ENCODE assay signal across 17 mouse cellular contexts in genomic region chr5:120558041-120558440, GRCm38 (mm10). TPM values are rescaled to one million over a fixed set of nuclear protein-coding genes. Genes with fewer than 3 reads are reported as not detected.
DNase-seq lines count a peak whose midpoint lies in the region; ATAC-seq lines count a peak whose summit lies in the region.
"Had no signal": no experiment of that assay in that cellular context is flagged by ENCODE, and none has a peak within 500 bp of the region (broad histone marks: within the 10 kb centered on the region; RNA-seq: fewer than 3 reads in every experiment).

No protein-coding gene starts in this region.

- H3K9me3 ChIP-seq in hindbrain, embryonic 16.5 days (ENCODE audit: control insufficient read depth, low read length): no peaks in the 10 kb centered on the region
- no peaks in the 10 kb centered on the region for H3K9me3 ChIP-seq in hindbrain, embryonic 14.5 days (ENCODE audit: control insufficient read depth, low read length)
- no peaks in the 10 kb centered on the region for H3K9me3 ChIP-seq in neural tube, embryonic 13.5 days
- no peaks in the 10 kb centered on the region for H3K9me3 ChIP-seq in neural tube, embryonic 15.5 days (replicated peaks)
- H3K9me3 ChIP-seq: heart, embryonic 15.5 days; hindbrain, embryonic 13.5 days; limb, embryonic 12.5 days had no signal

- no peak for ATAC-seq in hindbrain, embryonic 16.5 days
- ATAC-seq in hindbrain, embryonic 14.5 days (ENCODE audit: low FRiP score): no peak
- no peak for ATAC-seq in neural tube, embryonic 13.5 days (ENCODE audit: low read depth)
- ATAC-seq in neural tube, embryonic 15.5 days (ENCODE audit: low FRiP score): no peak
- ATAC-seq: activated CD4-positive, CD25-positive, alpha-beta regulatory T cell, adult 4 months; lung, postnatal 0 days had no signal

- H3K4me2 ChIP-seq in hindbrain, embryonic 16.5 days (ENCODE audit: low read length): no peak overlapping the region
- no peak overlapping the region for H3K4me2 ChIP-seq in hindbrain, embryonic 14.5 days (replicated peaks)
- no peak overlapping the region for H3K4me2 ChIP-seq in neural tube, embryonic 13.5 days
- no peak overlapping the region for H3K4me2 ChIP-seq in neural tube, embryonic 15.5 days
- H3K4me2 ChIP-seq: heart, embryonic 15.5 days; hindbrain, embryonic 13.5 days; limb, embryonic 12.5 days; midbrain, embryonic 11.5 days had no signal

- H3K27me3 ChIP-seq in hindbrain, embryonic 16.5 days (replicated peaks; ENCODE audit: control insufficient read depth, insufficient read depth, low read length): no peaks in the 10 kb centered on the region
- H3K27me3 ChIP-seq in hindbrain, embryonic 14.5 days (ENCODE audit: control insufficient read depth, insufficient read depth, low read length): no peaks in the 10 kb centered on the region
- H3K27me3 ChIP-seq in neural tube, embryonic 13.5 days: no peaks in the 10 kb centered on the region
- H3K27me3 ChIP-seq in neural tube, embryonic 15.5 days (replicated peaks): no peaks in the 10 kb centered on the region
- H3K27me3 ChIP-seq: CH12.LX; heart, embryonic 15.5 days; hindbrain, embryonic 13.5 days; limb, embryonic 12.5 days had no signal

- 79% methylated on average over 8 of the region's 8 CpGs for WGBS in hindbrain, embryonic 16.5 days
- 76% methylated on average over 8 of the region's 8 CpGs for WGBS in hindbrain, embryonic 14.5 days
- 77% methylated on average over 8 of the region's 8 CpGs for WGBS in neural tube, embryonic 13.5 days
- WGBS in neural tube, embryonic 15.5 days: 73% methylated on average over 8 of the region's 8 CpGs

- H3K27ac ChIP-seq in hindbrain, embryonic 16.5 days (ENCODE audit: low read depth, low read length): no peak overlapping the region
- no peak overlapping the region for H3K27ac ChIP-seq in hindbrain, embryonic 14.5 days
- H3K27ac ChIP-seq in neural tube, embryonic 13.5 days (replicated peaks): peak overlapping the region; percentile 14; the same call in 1 of the 2 replicates
- H3K27ac ChIP-seq in neural tube, embryonic 15.5 days (replicated peaks): no peak overlapping the region
- H3K27ac ChIP-seq: heart, embryonic 15.5 days; hindbrain, embryonic 13.5 days had no signal

- no peak overlapping the region for H3K4me3 ChIP-seq in hindbrain, embryonic 16.5 days (ENCODE audit: low read length)
- H3K4me3 ChIP-seq in hindbrain, embryonic 14.5 days (replicated peaks; ENCODE audit: low read length): no peak overlapping the region
- no peak overlapping the region for H3K4me3 ChIP-seq in neural tube, embryonic 13.5 days
- no peak overlapping the region for H3K4me3 ChIP-seq in neural tube, embryonic 15.5 days (replicated peaks)
- H3K4me3 ChIP-seq: heart, embryonic 15.5 days; hindbrain, embryonic 13.5 days; limb, embryonic 12.5 days had no signal

- H3K9ac ChIP-seq in hindbrain, embryonic 16.5 days (ENCODE audit: low read depth, low read length): 0 out of 2 replicates have a peak overlapping the region, but pooled peaks have one; percentile 10
- no peak overlapping the region for H3K9ac ChIP-seq in hindbrain, embryonic 14.5 days
- H3K9ac ChIP-seq in neural tube, embryonic 13.5 days: peak overlapping the region; percentile 17; the same call in 1 of the 2 replicates
- no peak overlapping the region for H3K9ac ChIP-seq in neural tube, embryonic 15.5 days (replicated peaks)
- H3K9ac ChIP-seq: heart, embryonic 15.5 days; limb, embryonic 12.5 days had no signal

- peak; percentile 55 for DNase-seq in cerebellum, adult 11-12 months
- no peak for DNase-seq in cerebellum, adult 11 months
- DNase-seq in hindbrain, embryonic 14.5 days (ENCODE audit: low spot score): no peak
- no peak for DNase-seq in ovary, adult 18-20 months (ENCODE audit: low spot score)
- no peak for DNase-seq in gastrocnemius, postnatal 14 days
- DNase-seq: kidney, adult 8-10 months; thymus, postnatal 4 days had no signal

- intact Hi-C loops in gastrocnemius, postnatal 14 days (cut with DNase I; ENCODE audit: low total_unique reads): loop anchor here (2.0 to 5.0 kb wide), 3 partner anchors 19 to 44 kb away; no protein-coding TSS in a partner anchor

- H3K36me3 ChIP-seq in hindbrain, embryonic 16.5 days (ENCODE audit: control insufficient read depth, insufficient read depth, low read length): peaks cover 11% of the 10 kb centered on the region
- peaks cover 38% of the 10 kb centered on the region for H3K36me3 ChIP-seq in hindbrain, embryonic 14.5 days (replicated peaks; ENCODE audit: control insufficient read depth, insufficient read depth)
- H3K36me3 ChIP-seq in neural tube, embryonic 13.5 days: peaks cover 44% of the 10 kb centered on the region
- peaks cover 26% of the 10 kb centered on the region for H3K36me3 ChIP-seq in neural tube, embryonic 15.5 days

- H3K4me1 ChIP-seq in hindbrain, embryonic 16.5 days (ENCODE audit: control insufficient read depth, insufficient read depth, low read depth, low read length): peaks cover 17% of the 10 kb centered on the region
- peaks cover 21% of the 10 kb centered on the region for H3K4me1 ChIP-seq in hindbrain, embryonic 14.5 days (replicated peaks; ENCODE audit: control insufficient read depth, insufficient read depth, low read length)
- H3K4me1 ChIP-seq in neural tube, embryonic 13.5 days (replicated peaks): peaks cover 44% of the 10 kb centered on the region
- H3K4me1 ChIP-seq in neural tube, embryonic 15.5 days: peaks cover 33% of the 10 kb centered on the region

RNA-seq across cellular contexts. Expression of gene Tpcn1, which starts 30.4 kb away (rescaled TPM):
- 15.1 and 17.4 TPM in 2 replicates for polyA plus RNA-seq in hindbrain, embryonic 16.5 days (2015; fragmentation: Nextera tagmentation; extraction: Ambion mirVana)
- polyA plus RNA-seq in hindbrain, embryonic 14.5 days (2014; fragmentation: Nextera tagmentation; extraction: Ambion mirVana): 13.4 and 15.7 TPM in 2 replicates
- polyA plus RNA-seq in neural tube, embryonic 13.5 days (2015; fragmentation: Nextera tagmentation; extraction: Ambion mirVana): 22.4 and 22.5 TPM in 2 replicates
- polyA plus RNA-seq in neural tube, embryonic 15.5 days (2015; fragmentation: Nextera tagmentation; extraction: Ambion mirVana): 20.9 and 21.7 TPM in 2 replicates
- 10 to 100 TPM; 47.6 to 50.9 TPM for total RNA-seq in gastrocnemius, postnatal 14 days (2021)

RNA-seq across cellular contexts. Expression of gene Iqcd, which starts 30.8 kb away (rescaled TPM):
- polyA plus RNA-seq in hindbrain, embryonic 16.5 days (2015; fragmentation: Nextera tagmentation; extraction: Ambion mirVana): 2.0 and 2.4 TPM in 2 replicates
- polyA plus RNA-seq in hindbrain, embryonic 14.5 days (2014; fragmentation: Nextera tagmentation; extraction: Ambion mirVana): 1.5 and 1.9 TPM in 2 replicates
- polyA plus RNA-seq in neural tube, embryonic 13.5 days (2015; fragmentation: Nextera tagmentation; extraction: Ambion mirVana): 0.94 and 1.0 TPM in 2 replicates
- polyA plus RNA-seq in neural tube, embryonic 15.5 days (2015; fragmentation: Nextera tagmentation; extraction: Ambion mirVana): 1.3 and 1.5 TPM in 2 replicates
- total RNA-seq in gastrocnemius, postnatal 14 days (2021): under 1 TPM in 1 of 2 experiments, not detected in 1; 0.13 TPM

RNA-seq across cellular contexts. Expression of gene Slc8b1, which starts 47.1 kb away (rescaled TPM):
- 2.3 and 2.7 TPM in 2 replicates for polyA plus RNA-seq in hindbrain, embryonic 16.5 days (2015; fragmentation: Nextera tagmentation; extraction: Ambion mirVana)
- 1.3 and 1.4 TPM in 2 replicates for polyA plus RNA-seq in hindbrain, embryonic 14.5 days (2014; fragmentation: Nextera tagmentation; extraction: Ambion mirVana)
- 3.0 and 3.6 TPM in 2 replicates for polyA plus RNA-seq in neural tube, embryonic 13.5 days (2015; fragmentation: Nextera tagmentation; extraction: Ambion mirVana)
- polyA plus RNA-seq in neural tube, embryonic 15.5 days (2015; fragmentation: Nextera tagmentation; extraction: Ambion mirVana): 2.8 and 4.4 TPM in 2 replicates
- 10 to 100 TPM; 12.5 to 13.0 TPM for total RNA-seq in gastrocnemius, postnatal 14 days (2021)

RNA-seq across cellular contexts. Expression of gene Rita1, which starts 54.3 kb away (rescaled TPM):
- polyA plus RNA-seq in hindbrain, embryonic 16.5 days (2015; fragmentation: Nextera tagmentation; extraction: Ambion mirVana): 29.3 and 33.7 TPM in 2 replicates
- 20.1 and 20.6 TPM in 2 replicates for polyA plus RNA-seq in hindbrain, embryonic 14.5 days (2014; fragmentation: Nextera tagmentation; extraction: Ambion mirVana)
- polyA plus RNA-seq in neural tube, embryonic 13.5 days (2015; fragmentation: Nextera tagmentation; extraction: Ambion mirVana): 19.9 and 25.1 TPM in 2 replicates
- 29.4 and 34.0 TPM in 2 replicates for polyA plus RNA-seq in neural tube, embryonic 15.5 days (2015; fragmentation: Nextera tagmentation; extraction: Ambion mirVana)
- total RNA-seq in gastrocnemius, postnatal 14 days (2021): 1 to 10 TPM; 4.3 to 5.3 TPM

RNA-seq across cellular contexts. Expression of gene Ddx54, which starts 54.5 kb away (rescaled TPM):
- polyA plus RNA-seq in hindbrain, embryonic 16.5 days (2015; fragmentation: Nextera tagmentation; extraction: Ambion mirVana): 38.4 and 42.0 TPM in 2 replicates
- 27.8 and 29.8 TPM in 2 replicates for polyA plus RNA-seq in hindbrain, embryonic 14.5 days (2014; fragmentation: Nextera tagmentation; extraction: Ambion mirVana)
- 44.6 and 45.7 TPM in 2 replicates for polyA plus RNA-seq in neural tube, embryonic 13.5 days (2015; fragmentation: Nextera tagmentation; extraction: Ambion mirVana)
- polyA plus RNA-seq in neural tube, embryonic 15.5 days (2015; fragmentation: Nextera tagmentation; extraction: Ambion mirVana): 35.7 and 42.0 TPM in 2 replicates
- 10 to 100 TPM; 20.1 to 22.3 TPM for total RNA-seq in gastrocnemius, postnatal 14 days (2021)

Comparison
In these comparisons a context has a peak if more than half of its experiments do, and no peak if none do; other contexts are left out.
1. H3K9ac ChIP-seq: peak in hindbrain, embryonic 16.5 days (single experiment) and neural tube, embryonic 13.5 days (single experiment); none in hindbrain, embryonic 14.5 days (single experiment) and neural tube, embryonic 15.5 days (single experiment).